Comparison of ENCODE assay signal across 8 mouse cellular contexts in the genomic region with DNA sequence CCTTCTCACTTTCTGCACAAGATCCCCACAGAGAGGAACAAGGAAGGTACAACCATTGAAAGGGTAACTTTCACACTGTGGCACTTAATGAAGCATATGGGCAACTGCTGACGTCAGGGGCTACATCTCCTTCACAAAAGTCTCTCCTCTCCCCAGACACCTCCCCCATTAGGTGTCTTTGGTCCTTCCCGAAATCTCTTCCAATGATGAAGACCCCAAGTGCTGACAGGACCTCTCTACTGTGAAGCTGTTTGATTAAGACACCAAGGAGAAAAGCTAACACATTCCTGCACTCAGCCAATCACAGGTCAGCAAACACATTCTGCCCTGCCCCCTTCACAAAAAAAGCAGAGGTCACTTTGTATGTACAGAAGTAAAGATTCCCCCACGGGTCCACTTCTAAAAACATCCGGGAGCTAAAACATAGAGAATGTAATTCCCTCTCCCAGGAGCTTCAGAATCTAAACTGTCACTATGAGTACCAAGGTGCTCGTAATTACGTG.
DNase-seq lines count a peak whose midpoint lies in the region; ATAC-seq and TF ChIP-seq lines count a peak whose summit lies in the region.

No protein-coding gene starts in this region.

- 11% methylated on average over 6 of the region's 6 CpGs for WGBS in heart, adult 2 months
- WGBS in heart, postnatal 0 days = 4% methylated on average over 6 of the region's 6 CpGs
- WGBS in liver, postnatal 0 days (ENCODE audit: insufficient replicate concordance) = 7% methylated on average over 6 of the region's 6 CpGs

- no peaks in the 10 kb centered on the region for H3K36me3 ChIP-seq in heart, adult 2 months (ENCODE audit: control insufficient read depth, insufficient read depth, low read length)
- no peaks in the 10 kb centered on the region for H3K36me3 ChIP-seq in heart, postnatal 0 days (replicated peaks; ENCODE audit: control insufficient read depth, insufficient read depth, low read length)
- no peaks in the 10 kb centered on the region for H3K36me3 ChIP-seq in liver, postnatal 0 days (replicated peaks; ENCODE audit: insufficient read depth, low read length)

- H3K27me3 ChIP-seq in heart, adult 2 months (ENCODE audit: control insufficient read depth, insufficient read depth, low read length) = no peaks in the 10 kb centered on the region
- no peaks in the 10 kb centered on the region for H3K27me3 ChIP-seq in heart, postnatal 0 days (ENCODE audit: control insufficient read depth, insufficient read depth, low read length)
- peaks cover 26% of the 10 kb centered on the region for H3K27me3 ChIP-seq in liver, postnatal 0 days (ENCODE audit: insufficient read depth, low read length)

- TF ChIP-seq CTCF in heart, adult 2 months (IDR thresholded peaks at IDR 0.05) = no peak
- no peak for TF ChIP-seq CTCF in heart, postnatal 0 days (IDR thresholded peaks at IDR 0.05; ENCODE audit: low read depth)
- no peak for TF ChIP-seq CTCF in liver, postnatal 0 days (IDR thresholded peaks at IDR 0.05; ENCODE audit: low read depth)

- H3K4me3 ChIP-seq in heart, adult 2 months = peak overlapping the region; percentile 80; the same call in 1 of the 2 replicates
- peak overlapping the region; percentile 82 for H3K4me3 ChIP-seq in heart, postnatal 0 days (ENCODE audit: low read depth, low read length)
- H3K4me3 ChIP-seq in liver, postnatal 0 days (ENCODE audit: low read depth, low read length) = peak overlapping the region; percentile 70; the same call in 1 of the 2 replicates

- intact Hi-C loops in heart, adult 2 months (cut with DNase I) = loop anchor here (5.0 to 10.0 kb wide), 4 partner anchors 49 to 317 kb away; no protein-coding TSS in a partner anchor

- TF ChIP-seq EP300 in heart, adult 2 months (IDR thresholded peaks at IDR 0.05; ENCODE audit: insufficient read depth, low read depth, low read length) = no peak
- TF ChIP-seq EP300 in heart, postnatal 0 days (IDR thresholded peaks at IDR 0.05; ENCODE audit: low read depth) = no peak
- no peak for TF ChIP-seq EP300 in liver, postnatal 0 days (IDR thresholded peaks at IDR 0.05; ENCODE audit: low read depth)

- no peaks in the 10 kb centered on the region for H3K79me2 ChIP-seq in heart, adult 2 months (replicated peaks; ENCODE audit: control insufficient read depth, insufficient read depth, low read length)

- no peak; the same call in 1 of the 2 replicates for ATAC-seq in heart, postnatal 0 days (ENCODE audit: insufficient read depth, low read depth)
- ATAC-seq in liver, postnatal 0 days = no peak

- H3K27ac ChIP-seq in heart, adult 2 months = no peak overlapping the region
- peak overlapping the region; percentile 86 for H3K27ac ChIP-seq in heart, postnatal 0 days (ENCODE audit: low read depth)
- no peak overlapping the region for H3K27ac ChIP-seq in liver, postnatal 0 days (ENCODE audit: low read depth)

- TF ChIP-seq POLR2A in heart, adult 2 months (IDR thresholded peaks at IDR 0.05; ENCODE audit: insufficient read depth, low read depth, low read length) = no peak

- H3K4me2 ChIP-seq in heart, postnatal 0 days (ENCODE audit: low read depth, low read length) = peak overlapping the region; percentile 78
- peak overlapping the region; percentile 92 for H3K4me2 ChIP-seq in liver, postnatal 0 days (ENCODE audit: low read depth, low read length)

- H3K4me1 ChIP-seq in heart, adult 2 months (ENCODE audit: control insufficient read depth, insufficient read depth, low read length) = no peaks in the 10 kb centered on the region; the same call in 1 of the 2 replicates
- peaks cover 33% of the 10 kb centered on the region for H3K4me1 ChIP-seq in heart, postnatal 0 days (ENCODE audit: control insufficient read depth, insufficient read depth)
- H3K4me1 ChIP-seq in liver, postnatal 0 days (ENCODE audit: insufficient read depth) = no peaks in the 10 kb centered on the region

- DNase-seq in heart, adult 2 months = no peak
- DNase-seq in heart, postnatal 4 days = no peak
- DNase-seq in MN1 (ENCODE audit: low spot score) = peak; percentile 15
- DNase-seq in heart, postnatal 0 days (ENCODE audit: low spot score) = peak; percentile 48
- DNase-seq in liver, postnatal 0 days = no peak
- no peak for DNase-seq in adrenal gland, adult 2 months
- no peak for DNase-seq in urinary bladder, postnatal 10 days (ENCODE audit: low spot score)
- DNase-seq in layer of hippocampus, adult 9-11 months = no peak

- H3K9me3 ChIP-seq in heart, postnatal 0 days (replicated peaks; ENCODE audit: control insufficient read depth, low read length) = no peaks in the 10 kb centered on the region
- no peaks in the 10 kb centered on the region for H3K9me3 ChIP-seq in liver, postnatal 0 days (ENCODE audit: low read length)

- H3K9ac ChIP-seq in heart, adult 2 months (ENCODE audit: low read depth, low read length) = no peak overlapping the region
- peak overlapping the region; percentile 84; the same call in 1 of the 2 replicates for H3K9ac ChIP-seq in heart, postnatal 0 days (replicated peaks; ENCODE audit: low read depth, low read length)
- no peak overlapping the region for H3K9ac ChIP-seq in liver, postnatal 0 days (replicated peaks)

Comparison
In these comparisons a context has a peak if more than half of its experiments do, and no peak if none do; other contexts are left out.
1. DNase-seq: peak in MN1 (single experiment) and heart, postnatal 0 days (single experiment); none in heart, adult 2 months (0 of 2), heart, postnatal 4 days (single experiment), liver, postnatal 0 days (single experiment), adrenal gland, adult 2 months (single experiment), urinary bladder, postnatal 10 days (single experiment) and layer of hippocampus, adult 9-11 months (single experiment).
2. Peak in every context shown above with its lines, with median percentiles within 50 percentile points of each other: H3K4me3 ChIP-seq.